Mouse (Mus musculus): ENCODE results near the gene Alx3.

Alx3 gene

GRCm38 (mm10) chr3:107594662-107595263, at the start of gene Alx3:
Gene Alx3 (plus strand): TSS chr3:107595031.
- in situ Hi-C loops (cut with MboI, MseI): no loop called here

GRCm38 (mm10) chr3:107545278-107545677, 49.6 kb upstream of the Alx3 start:
- in situ Hi-C loops (cut with MboI, MseI): no loop called here

GRCm38 (mm10) chr3:107545716-107546412, 49.0 kb upstream of the Alx3 start:
- in situ Hi-C loops (cut with MboI, MseI): no loop called here

GRCm38 (mm10) chr3:107546956-107547355, 47.9 kb upstream of the Alx3 start:
- in situ Hi-C loops (cut with MboI, MseI): no loop called here

- in situ Hi-C loops (cut with MboI, MseI): no loop called here
Measured at GRCm38 (mm10) chr3:107550409-107551049, 44.3 kb upstream of the Alx3 start.

GRCm38 (mm10) chr3:107554842-107555241, 40.0 kb upstream of the Alx3 start, which contains the start of gene Ubl4b:
Gene Ubl4b (minus strand): TSS chr3:107555073.
- in situ Hi-C loops (cut with MboI, MseI): no loop called here

GRCm38 (mm10) chr3:107558740-107559139, 36.1 kb upstream of the Alx3 start:
- in situ Hi-C loops (cut with MboI, MseI): no loop called here

GRCm38 (mm10) chr3:107559183-107559582, 35.6 kb upstream of the Alx3 start:
- in situ Hi-C loops (cut with MboI, MseI): no loop called here

- in situ Hi-C loops (cut with MboI, MseI): loop anchor here in 1 of 2 experiments (10.0 kb wide), 1 partner anchor 327 kb away; the partner anchor contains the start of genes A630076J17Rik and Prok1
Measured at GRCm38 (mm10) chr3:107562104-107562503, 32.7 kb upstream of the Alx3 start.

- in situ Hi-C loops (cut with MboI, MseI): loop anchor here in 1 of 2 experiments (10.0 kb wide), 1 partner anchor 328 kb away; the partner anchor contains the start of genes A630076J17Rik and Prok1
Measured at GRCm38 (mm10) chr3:107562591-107562990, 32.2 kb upstream of the Alx3 start.

- in situ Hi-C loops (cut with MboI, MseI): loop anchor here in 1 of 2 experiments (10.0 kb wide), 1 partner anchor 329 kb away; the partner anchor contains the start of genes A630076J17Rik and Prok1
Measured at GRCm38 (mm10) chr3:107563880-107564279, 31.0 kb upstream of the Alx3 start.

GRCm38 (mm10) chr3:107565331-107565730, 29.5 kb upstream of the Alx3 start:
- in situ Hi-C loops (cut with MboI, MseI): loop anchor here in 1 of 2 experiments (10.0 kb wide), 1 partner anchor 331 kb away; the partner anchor contains the start of genes A630076J17Rik and Prok1

GRCm38 (mm10) chr3:107567766-107568165, 27.1 kb upstream of the Alx3 start:
- in situ Hi-C loops (cut with MboI, MseI): loop anchor here in 1 of 2 experiments (10.0 kb wide), 1 partner anchor 333 kb away; the partner anchor contains the start of genes A630076J17Rik and Prok1

GRCm38 (mm10) chr3:107568721-107569120, 26.1 kb upstream of the Alx3 start:
- in situ Hi-C loops (cut with MboI, MseI): loop anchor here in 1 of 2 experiments (10.0 kb wide), 1 partner anchor 334 kb away; the partner anchor contains the start of genes A630076J17Rik and Prok1

- in situ Hi-C loops (cut with MboI, MseI): no loop called here
Measured at GRCm38 (mm10) chr3:107571205-107571604, 23.6 kb upstream of the Alx3 start.

GRCm38 (mm10) chr3:107576807-107577206, 18.0 kb upstream of the Alx3 start:
- in situ Hi-C loops (cut with MboI, MseI): loop anchor here in 1 of 2 experiments (5.0 kb wide), 1 partner anchor 345 kb away; the partner anchor contains the start of gene A630076J17Rik

- in situ Hi-C loops (cut with MboI, MseI): loop anchor here in 1 of 2 experiments (5.0 kb wide), 1 partner anchor 346 kb away; the partner anchor contains the start of gene A630076J17Rik
Measured at GRCm38 (mm10) chr3:107577810-107578390, 16.9 kb upstream of the Alx3 start.

GRCm38 (mm10) chr3:107579466-107579865, 15.4 kb upstream of the Alx3 start:
- in situ Hi-C loops (cut with MboI, MseI): loop anchor here in 1 of 2 experiments (5.0 kb wide), 1 partner anchor 347 kb away; the partner anchor contains the start of gene A630076J17Rik

GRCm38 (mm10) chr3:107581103-107582010, 13.5 kb upstream of the Alx3 start:
- in situ Hi-C loops (cut with MboI, MseI): no loop called here

All from T-helper 17 cell (primary cell).